Mouse (Mus musculus): Measurements from ENCODE around the gene Ralgapa1. TPM values are rescaled to one million over a fixed set of nuclear protein-coding genes. Genes with fewer than 3 reads are reported as not detected.

Gene Ralgapa1
- total RNA-seq (2023) = 10 to 100 TPM; 74.7 to 85.3 TPM

GRCm38 (mm10) chr12:55820661-55821314 lies at the start of gene Ralgapa1:
Ralgapa1 (minus strand) TSS chr12:55821167.

GRCm38 (mm10) chr12:55836199-55836951 lies 15.4 kb upstream of the Ralgapa1 start, which contains the start of gene Brms1l:
Brms1l (plus strand) TSS chr12:55836324.

GRCm38 (mm10) chr12:55598887-55599561 lies 221.9 kb downstream of the Ralgapa1 start, which contains the start of gene Insm2:
Insm2 (plus strand) TSS chr12:55599427.

GRCm38 (mm10) chr12:55565206-55565605 lies 255.8 kb downstream of the Ralgapa1 start, which contains the start of gene Aldoart2:
Aldoart2 (plus strand) TSS chr12:55565239.

Other genes starting within 250 kb of the Ralgapa1 start
- not detected for gene Insm2, start 221.7 kb downstream of the Ralgapa1 start, total RNA-seq (2023)
- gene Brms1l, start 15.2 kb upstream of the Ralgapa1 start, total RNA-seq (2023) = 10 to 100 TPM in 1 of 2 experiments, 1 to 10 TPM in 1; 9.1 to 11.0 TPM